Comparison of ENCODE assay signal across 9 mouse cellular contexts in the genomic region with DNA sequence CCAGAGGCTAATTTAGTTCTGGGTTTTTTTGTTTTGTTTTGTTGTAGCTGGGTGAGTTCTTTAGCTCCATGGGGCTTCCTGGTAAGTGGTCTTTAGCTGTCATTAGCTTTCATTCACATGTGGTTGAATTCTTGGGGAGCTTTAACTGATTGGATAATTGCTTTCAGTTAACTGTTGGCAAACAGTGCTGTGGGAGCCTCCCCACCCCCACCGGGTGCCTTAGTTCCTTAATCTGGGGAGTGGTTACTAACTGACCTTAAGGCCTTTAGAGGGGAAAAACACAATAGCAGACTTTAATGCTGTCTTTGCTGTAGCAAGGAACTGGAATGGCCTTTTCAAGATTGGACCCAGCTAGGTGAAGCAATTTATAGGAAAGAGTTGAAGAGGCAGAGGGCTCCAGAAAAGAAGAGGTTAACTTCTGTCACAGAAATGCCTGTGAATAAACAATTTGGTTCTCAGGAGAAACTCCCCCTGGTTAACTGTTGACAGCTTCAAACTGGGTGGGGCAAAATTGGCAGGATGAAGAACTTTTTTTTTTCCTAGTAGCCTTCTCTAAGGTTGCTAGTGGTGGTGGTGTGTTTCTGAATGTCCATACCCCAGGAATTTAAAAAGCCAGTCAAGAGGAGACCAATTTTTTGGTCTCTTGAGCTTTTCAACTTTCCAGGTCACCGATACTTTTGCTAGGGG. TPM values are rescaled to one million over a fixed set of nuclear protein-coding genes. Genes with fewer than 3 reads are reported as not detected.
DNase-seq lines count a peak whose midpoint lies in the region; ATAC-seq and TF ChIP-seq lines count a peak whose summit lies in the region.
"Had no signal": no experiment of that assay in that cellular context is flagged by ENCODE, and none has a peak within 500 bp of the region (broad histone marks: within the 10 kb centered on the region; RNA-seq: fewer than 3 reads in every experiment).

No protein-coding gene starts in this region.

- H3K27me3 ChIP-seq in liver, embryonic 14.5 days (ENCODE audit: control insufficient read depth, insufficient read depth, low read length): no peaks in the 10 kb centered on the region
- H3K27me3 ChIP-seq: neural tube, embryonic 13.5 days had no signal

- intact Hi-C loops in left cerebral cortex, postnatal 10 days (cut with DNase I): no loop called here

- peak overlapping the region; percentile 4; the same call in 1 of the 2 replicates for H3K4me2 ChIP-seq in liver, embryonic 14.5 days (ENCODE audit: low read depth)
- H3K4me2 ChIP-seq: neural tube, embryonic 13.5 days had no signal

- peak; percentile 50 to 75 for DNase-seq in spleen, postnatal 4 days (ENCODE audit: low spot score in 2 of 2)
- no peak for DNase-seq in spleen, adult 12 weeks (ENCODE audit: low spot score)
- DNase-seq in embryo, embryonic 10.5 days (ENCODE audit: low spot score): peak; percentile 46
- DNase-seq in liver, embryonic 14.5 days (ENCODE audit: low read depth in 3 of 3, low spot score in 3 of 3): no peak
- DNase-seq in yolk sac, embryonic 10.5 days (ENCODE audit: low spot score): peak; percentile 66
- no peak for DNase-seq in thymus, postnatal 36 days
- DNase-seq in left cerebral cortex, postnatal 10 days (ENCODE audit: extremely low spot score in 1 of 2, low spot score in 2 of 2): no peak
- DNase-seq: cerebellum, adult 11-12 months had no signal

- 32% methylated on average over 2 of the region's 2 CpGs for WGBS in liver, embryonic 14.5 days (ENCODE audit: insufficient replicate concordance)

- H3K27ac ChIP-seq in liver, embryonic 14.5 days: no peak overlapping the region; the same call in 1 of the 2 replicates
- H3K27ac ChIP-seq: neural tube, embryonic 13.5 days had no signal

- no peak for ATAC-seq in liver, embryonic 14.5 days (ENCODE audit: insufficient read depth)

- no peaks in the 10 kb centered on the region; the same call in 1 of the 2 replicates for H3K36me3 ChIP-seq in liver, embryonic 14.5 days (replicated peaks; ENCODE audit: control insufficient read depth, insufficient read depth, low read depth)
- H3K36me3 ChIP-seq: neural tube, embryonic 13.5 days had no signal

- no peak for TF ChIP-seq EP300 in liver, embryonic 14.5 days (IDR thresholded peaks at IDR 0.05; ENCODE audit: low read depth)

- H3K9ac ChIP-seq in liver, embryonic 14.5 days (replicated peaks): no peak overlapping the region; the same call in 1 of the 2 replicates
- H3K9ac ChIP-seq: neural tube, embryonic 13.5 days had no signal

- H3K9me3 ChIP-seq in liver, embryonic 14.5 days (ENCODE audit: control insufficient read depth, low read length): no peaks in the 10 kb centered on the region
- H3K9me3 ChIP-seq: neural tube, embryonic 13.5 days had no signal

- H3K4me3 ChIP-seq in liver, embryonic 14.5 days (ENCODE audit: insufficient read depth in 1 of 2, low read depth in 2 of 2, low read length in 2 of 2): no peak overlapping the region
- H3K4me3 ChIP-seq: neural tube, embryonic 13.5 days had no signal

- peaks cover 6 to 26% of the 10 kb centered on the region in 2 experiments for H3K4me1 ChIP-seq in liver, embryonic 14.5 days (replicated peaks; ENCODE audit: control insufficient read depth in 2 of 2, insufficient read depth in 2 of 2, low read length in 1 of 2)

- no peak for TF ChIP-seq CTCF in liver, embryonic 14.5 days (IDR thresholded peaks at IDR 0.05; ENCODE audit: low read depth)

RNA-seq across cellular contexts. Expression of gene Tm9sf4, which starts 7.2 kb away (rescaled TPM):
- polyA plus RNA-seq in liver, embryonic 14.5 days (2012; rRNA removed): 13.0 TPM in 2 replicates
- polyA plus RNA-seq in liver, embryonic 14.5 days (2014; fragmentation: Nextera tagmentation; extraction: Ambion mirVana): 23.7 and 32.4 TPM in 2 replicates
- 100 to 1,000 TPM; 123 to 128 TPM for total RNA-seq in left cerebral cortex, postnatal 10 days (2021)

RNA-seq across cellular contexts. Expression of gene Tspyl3, which starts 57.0 kb away (rescaled TPM):
- polyA plus RNA-seq in liver, embryonic 14.5 days (2012; rRNA removed): 2.1 and 2.3 TPM in 2 replicates
- 1.6 and 2.5 TPM in 2 replicates for polyA plus RNA-seq in liver, embryonic 14.5 days (2014; fragmentation: Nextera tagmentation; extraction: Ambion mirVana)
- total RNA-seq in left cerebral cortex, postnatal 10 days (2021): 10 to 100 TPM; 35.2 to 36.7 TPM

Comparison
In these comparisons a context has a peak if more than half of its experiments do, and no peak if none do; other contexts are left out.
1. DNase-seq: peak in spleen, postnatal 4 days (2 of 2), embryo, embryonic 10.5 days (single experiment) and yolk sac, embryonic 10.5 days (single experiment); none in spleen, adult 12 weeks (single experiment), liver, embryonic 14.5 days (0 of 3), thymus, postnatal 36 days (0 of 2) and left cerebral cortex, postnatal 10 days (0 of 2).